Mouse (Mus musculus): ENCODE results near the gene Dpep1. TPM values are rescaled to one million over a fixed set of nuclear protein-coding genes. Genes with fewer than 3 reads are reported as not detected.

Gene Dpep1
- total RNA-seq (2014; fragmentation: Nextera tagmentation) (not detected in 2 replicates), total RNA-seq (2017) (0.06 and 0.11 TPM in 2 replicates), polyA plus RNA-seq (2012) (not detected in 2 replicates)

- no peak for ATAC-seq (ENCODE audit: extremely low read depth, insufficient number of reproducible peaks, low FRiP score, poor library complexity, severe bottlenecking)
Measured at GRCm38 (mm10) chr8:123185566-123186409, at the start of gene Dpep1. Gene Dpep1, plus strand, starts transcription at chr8:123186242.

GRCm38 (mm10) chr8:123136287-123136686 is 49.8 kb upstream of the Dpep1 start:
- TF ChIP-seq TAL1 (conservative IDR thresholded peaks at IDR 0.05; ENCODE audit: low read depth, low read length) = no peak
- no peak for TF ChIP-seq POLR2AphosphoS5 (IDR thresholded peaks at IDR 0.05; ENCODE audit: insufficient replicate concordance, low read depth, low read length)
- TF ChIP-seq GATA1 (IDR thresholded peaks at IDR 0.05; ENCODE audit: borderline replicate concordance, low read length) = no peak
- TF ChIP-seq GATA2 (IDR thresholded peaks at IDR 0.05; ENCODE audit: borderline replicate concordance, low read depth, low read length) = no peak
- no peak for TF ChIP-seq CTCF (IDR thresholded peaks at IDR 0.05; ENCODE audit: low read depth, low read length)
- H3K9me3 ChIP-seq (replicated peaks) = peaks cover 10% of the 10 kb centered on the region
- H3K4me3 ChIP-seq (ENCODE audit: low read depth, low read length) = no peak overlapping the region
- peaks cover 17% of the 10 kb centered on the region for H3K27me3 ChIP-seq (ENCODE audit: insufficient read depth, low read length)
- ATAC-seq (ENCODE audit: extremely low read depth, insufficient number of reproducible peaks, low FRiP score, poor library complexity, severe bottlenecking) = no peak
- peaks cover 6% of the 10 kb centered on the region for H3K36me3 ChIP-seq (replicated peaks)
- no peak for DNase-seq (ENCODE audit: low spot score)
- H3K4me1 ChIP-seq (ENCODE audit: insufficient read depth, low read depth, low read length) = peaks cover 4% of the 10 kb centered on the region; the same call in 1 of the 2 replicates

More at GRCm38 (mm10) chr8:123185566-123186409, at the start of gene Dpep1:
- Histone ChIP-seq H3K36me3 (replicated peaks) (no peaks in the 10 kb centered on the region), H3K4me3 (ENCODE audit: low read depth, low read length) (no peak within 1 kb of the TSS), H3K27me3 (ENCODE audit: insufficient read depth, low read length) (peaks cover 78% of the 10 kb centered on the region), H3K9me3 (replicated peaks) (no peaks in the 10 kb centered on the region), H3K4me1 (ENCODE audit: insufficient read depth, low read depth, low read length) (peaks cover 18% of the 10 kb centered on the region)
- TF ChIP-seq POLR2AphosphoS5 (IDR thresholded peaks at IDR 0.05; ENCODE audit: insufficient replicate concordance, low read depth, low read length) (no peak), GATA1 (IDR thresholded peaks at IDR 0.05; ENCODE audit: borderline replicate concordance, low read length) (no peak), GATA2 (IDR thresholded peaks at IDR 0.05; ENCODE audit: borderline replicate concordance, low read depth, low read length) (no peak), TAL1 (conservative IDR thresholded peaks at IDR 0.05; ENCODE audit: low read depth, low read length) (no peak), CTCF (IDR thresholded peaks at IDR 0.05; ENCODE audit: low read depth, low read length) (no peak)
- DNase-seq (ENCODE audit: low spot score) = no peak

- TF ChIP-seq GATA2 (IDR thresholded peaks at IDR 0.05; ENCODE audit: borderline replicate concordance, low read depth, low read length) = no peak
- TF ChIP-seq TAL1 (conservative IDR thresholded peaks at IDR 0.05; ENCODE audit: low read depth, low read length) = no peak
- no peak for TF ChIP-seq CTCF (IDR thresholded peaks at IDR 0.05; ENCODE audit: low read depth, low read length)
- no peak for TF ChIP-seq POLR2AphosphoS5 (IDR thresholded peaks at IDR 0.05; ENCODE audit: insufficient replicate concordance, low read depth, low read length)
- no peak for TF ChIP-seq GATA1 (IDR thresholded peaks at IDR 0.05; ENCODE audit: borderline replicate concordance, low read length)
- no peak for ATAC-seq (ENCODE audit: extremely low read depth, insufficient number of reproducible peaks, low FRiP score, poor library complexity, severe bottlenecking)
- peaks cover 20% of the 10 kb centered on the region for H3K27me3 ChIP-seq (ENCODE audit: insufficient read depth, low read length)
Measured at GRCm38 (mm10) chr8:123137645-123138077, 48.4 kb upstream of the Dpep1 start.

GRCm38 (mm10) chr8:123138741-123139140 is 47.3 kb upstream of the Dpep1 start:
- peaks cover 2% of the 10 kb centered on the region for H3K36me3 ChIP-seq (replicated peaks)

More at GRCm38 (mm10) chr8:123137645-123138077, 48.4 kb upstream of the Dpep1 start:
- peaks cover 10% of the 10 kb centered on the region for H3K9me3 ChIP-seq (replicated peaks)
- DNase-seq (ENCODE audit: low spot score) = no peak
- peaks cover 4% of the 10 kb centered on the region; the same call in 1 of the 2 replicates for H3K4me1 ChIP-seq (ENCODE audit: insufficient read depth, low read depth, low read length)
- peaks cover 6% of the 10 kb centered on the region for H3K36me3 ChIP-seq (replicated peaks)
- H3K4me3 ChIP-seq (ENCODE audit: low read depth, low read length) = no peak overlapping the region

GRCm38 (mm10) chr8:123141741-123142462 is 44.1 kb upstream of the Dpep1 start:
- no peak overlapping the region for H3K4me3 ChIP-seq (ENCODE audit: low read depth, low read length)
- no peak for TF ChIP-seq TAL1 (conservative IDR thresholded peaks at IDR 0.05; ENCODE audit: low read depth, low read length)
- peaks cover 45% of the 10 kb centered on the region for H3K27me3 ChIP-seq (ENCODE audit: insufficient read depth, low read length)
- no peak for ATAC-seq (ENCODE audit: extremely low read depth, insufficient number of reproducible peaks, low FRiP score, poor library complexity, severe bottlenecking)
- peaks cover 7% of the 10 kb centered on the region for H3K9me3 ChIP-seq (replicated peaks)
- DNase-seq (ENCODE audit: low spot score) = no peak
- no peaks in the 10 kb centered on the region for H3K36me3 ChIP-seq (replicated peaks)
- peaks cover 6% of the 10 kb centered on the region; the same call in 1 of the 2 replicates for H3K4me1 ChIP-seq (ENCODE audit: insufficient read depth, low read depth, low read length)

More at GRCm38 (mm10) chr8:123138741-123139140, 47.3 kb upstream of the Dpep1 start:
- no peak for TF ChIP-seq CTCF (IDR thresholded peaks at IDR 0.05; ENCODE audit: low read depth, low read length)
- DNase-seq (ENCODE audit: low spot score) (no peak), ATAC-seq (ENCODE audit: extremely low read depth, insufficient number of reproducible peaks, low FRiP score, poor library complexity, severe bottlenecking) (no peak)
- H3K27me3 ChIP-seq (ENCODE audit: insufficient read depth, low read length) = peaks cover 29% of the 10 kb centered on the region
- H3K9me3 ChIP-seq (replicated peaks) = peaks cover 7% of the 10 kb centered on the region
- H3K4me1 ChIP-seq (ENCODE audit: insufficient read depth, low read depth, low read length) = peaks cover 4% of the 10 kb centered on the region; the same call in 1 of the 2 replicates
- no peak overlapping the region for H3K4me3 ChIP-seq (ENCODE audit: low read depth, low read length)

- no peak overlapping the region for H3K4me3 ChIP-seq (ENCODE audit: low read depth, low read length)
- ATAC-seq (ENCODE audit: extremely low read depth, insufficient number of reproducible peaks, low FRiP score, poor library complexity, severe bottlenecking) (no peak), DNase-seq (ENCODE audit: low spot score) (no peak)
- H3K4me1 ChIP-seq (ENCODE audit: insufficient read depth, low read depth, low read length) = peaks cover 3% of the 10 kb centered on the region; the same call in 1 of the 2 replicates
- peaks cover 50% of the 10 kb centered on the region for H3K27me3 ChIP-seq (ENCODE audit: insufficient read depth, low read length)
- TF ChIP-seq CTCF (IDR thresholded peaks at IDR 0.05; ENCODE audit: low read depth, low read length) = no peak
- no peak for TF ChIP-seq GATA2 (IDR thresholded peaks at IDR 0.05; ENCODE audit: borderline replicate concordance, low read depth, low read length)
- TF ChIP-seq POLR2AphosphoS5 (IDR thresholded peaks at IDR 0.05; ENCODE audit: insufficient replicate concordance, low read depth, low read length) = no peak
- no peak for TF ChIP-seq TAL1 (conservative IDR thresholded peaks at IDR 0.05; ENCODE audit: low read depth, low read length)
- TF ChIP-seq GATA1 (IDR thresholded peaks at IDR 0.05; ENCODE audit: borderline replicate concordance, low read length) = no peak
- H3K9me3 ChIP-seq (replicated peaks) = no peaks in the 10 kb centered on the region
- no peaks in the 10 kb centered on the region for H3K36me3 ChIP-seq (replicated peaks)
Measured at GRCm38 (mm10) chr8:123145279-123145678, 40.8 kb upstream of the Dpep1 start.
